Mouse (Mus musculus) liver, adult 2 months (tissue): ENCODE measurements around the gene BC048679.

Experiments
- CTCF ChIP-seq: fragments of 200-500 bp; IDR thresholded peaks from 2 replicates; pipeline ENCODE4 v1.5.1; 2011; ENCODE audit warnings: low read depth, low read length, control low read depth
- POLR2A ChIP-seq: fragments of 200-500 bp; IDR thresholded peaks from 2 replicates; pipeline ENCODE4 v1.6.1; 2011; ENCODE audit warnings: low read length, control low read depth; ENCODE audit not compliant: insufficient read depth; ENCODE audit errors: extremely low read depth

GRCm38 (mm10) chr7:81492628-81493027 lies 5.5 kb downstream of the BC048679 start:
- no peak for TF ChIP-seq CTCF
- no peak for TF ChIP-seq POLR2A
